Mouse (Mus musculus): ENCODE results near the gene Tceal9. TPM values are rescaled to one million over a fixed set of nuclear protein-coding genes. Genes with fewer than 3 reads are reported as not detected.
"Not testable (repeated sequence)": the region's sequence is repeated elsewhere in the genome, so short reads cannot be mapped to it uniquely, and the experiment has no call there.

Tceal9 gene
- total RNA-seq, 2 experiments from 2014 or later = 30.8 to 36.1 TPM

- not testable (repeated sequence) for DNase-seq
These were observed 25.7 kb downstream of the Tceal9 start for GRCm38 (mm10) chrX:136270393-136271111.

GRCm38 (mm10) chrX:136274542-136274941 is 29.7 kb downstream of the Tceal9 start:
- DNase-seq = no peak

- DNase-seq = no peak
These were observed 30.5 kb downstream of the Tceal9 start for GRCm38 (mm10) chrX:136275386-136275785.

GRCm38 (mm10) chrX:136277577-136277976 is 32.7 kb downstream of the Tceal9 start:
- no peak for DNase-seq

- no peak for DNase-seq
These were observed 33.5 kb downstream of the Tceal9 start for GRCm38 (mm10) chrX:136278401-136278800.

- DNase-seq = no peak
These were observed 34.5 kb downstream of the Tceal9 start for GRCm38 (mm10) chrX:136279410-136279809.

GRCm38 (mm10) chrX:136290817-136291281 is 46.0 kb downstream of the Tceal9 start:
- DNase-seq = no peak

Other genes with a start within 250 kb of the Tceal9 start
- gene Arxes1, start 211.7 kb upstream of the Tceal9 start, total RNA-seq (2021) = under 1 TPM; 0.31 to 0.88 TPM
- gene Bex2, start 176.8 kb upstream of the Tceal9 start, total RNA-seq (2021) = not detected
- not detected for gene Nxf3, start 159.8 kb upstream of the Tceal9 start, total RNA-seq (2021)
- not detected for gene Bex4, start 106.1 kb upstream of the Tceal9 start, total RNA-seq (2021)
- gene Tceal8, start 72.7 kb upstream of the Tceal9 start, total RNA-seq (2021) = 10 to 100 TPM; 13.9 to 18.7 TPM
- 10 to 100 TPM; 27.5 to 46.6 TPM for gene Tceal5, start 41.2 kb upstream of the Tceal9 start, total RNA-seq (2021)
- 10 to 100 TPM; 65.8 to 81.0 TPM for gene Tceal7, start 30.3 kb upstream of the Tceal9 start, total RNA-seq (2021)
- gene Bex1, start 29.6 kb upstream of the Tceal9 start, total RNA-seq (2021) = 10 to 100 TPM in 1 of 2 experiments, 1 to 10 TPM in 1; 9.9 to 26.7 TPM
- gene Bex3, start 25.2 kb downstream of the Tceal9 start, total RNA-seq (2021) = 1 to 10 TPM; 3.1 to 4.8 TPM